Mouse (Mus musculus) bone marrow, adult 2 months (tissue): ENCODE data around the gene Ryr2. TPM values are rescaled to one million over a fixed set of nuclear protein-coding genes. Genes with fewer than 3 reads are reported as not detected.
"Not testable (repeated sequence)": the region's sequence is repeated elsewhere in the genome, so short reads cannot be mapped to it uniquely, and the experiment has no call there.

Source experiments
- H3K27ac ChIP-seq: fragments of 200-500 bp; 2 replicates; pipeline ENCODE4 v1.5.1; 2012; ENCODE audit warnings: low read depth, mild to moderate bottlenecking, control low read depth, inconsistent platforms, low read length; ENCODE audit not compliant: control insufficient read depth, poor library complexity, insufficient read depth
- H3K4me1 ChIP-seq: fragments of 200-500 bp; 2 replicates; pipeline ENCODE4 v1.6.1; 2011; ENCODE audit warnings: low read length; ENCODE audit not compliant: control insufficient read depth, insufficient read depth
- H3K4me3 ChIP-seq: fragments of 200-500 bp; replicated peaks from 2 replicates; pipeline ENCODE3; 2011; ENCODE audit warnings: mild to moderate bottlenecking, low read depth, low read length, control low read depth; ENCODE audit not compliant: control insufficient read depth
- CTCF ChIP-seq: fragments of 200-500 bp; IDR thresholded peaks from 2 replicates; pipeline ENCODE4 v1.5.1; 2011; ENCODE audit warnings: low read length, control low read depth; ENCODE audit not compliant: control insufficient read depth, insufficient read depth
- POLR2A ChIP-seq: fragments of 200-500 bp; IDR thresholded peaks from 2 replicates; pipeline ENCODE4 v1.6.1; 2011; ENCODE audit warnings: low read depth, mild to moderate bottlenecking, control low read depth, low read length, borderline replicate concordance; ENCODE audit not compliant: control insufficient read depth
- WGBS: fragments of 180-500 bp; shearing (Covaris S2); methylation state at CpG from one replicate; pipeline ENCODE4 v1.1.7; 2018; 5-methylcytosine and 5-hydroxymethylcytosine counted together
- polyA plus RNA-seq: library from polyadenylated mRNA; stranded (reverse); fragments of >200 nt; gene quantifications from 2 replicates; pipeline ENCODE4 v1.2.4, GENCODE M21; 2011; ENCODE audit warnings: low replicate concordance; ENCODE audit not compliant: missing spikeins, insufficient read depth, insufficient read length

Gene Ryr2
- polyA plus RNA-seq, 1 experiment, result 1.6 TPM

GRCm38 (mm10) chr13:11624513-11624912, 482.2 kb downstream of the Ryr2 start:
- 75% methylated on average over 7 of the region's 7 CpGs for WGBS
- no peak overlapping the region for H3K4me3 ChIP-seq
- H3K4me1 ChIP-seq, result no peaks in the 10 kb centered on the region
- no peak overlapping the region for H3K27ac ChIP-seq
- TF ChIP-seq POLR2A (no peak), CTCF (no peak)

DNA sequence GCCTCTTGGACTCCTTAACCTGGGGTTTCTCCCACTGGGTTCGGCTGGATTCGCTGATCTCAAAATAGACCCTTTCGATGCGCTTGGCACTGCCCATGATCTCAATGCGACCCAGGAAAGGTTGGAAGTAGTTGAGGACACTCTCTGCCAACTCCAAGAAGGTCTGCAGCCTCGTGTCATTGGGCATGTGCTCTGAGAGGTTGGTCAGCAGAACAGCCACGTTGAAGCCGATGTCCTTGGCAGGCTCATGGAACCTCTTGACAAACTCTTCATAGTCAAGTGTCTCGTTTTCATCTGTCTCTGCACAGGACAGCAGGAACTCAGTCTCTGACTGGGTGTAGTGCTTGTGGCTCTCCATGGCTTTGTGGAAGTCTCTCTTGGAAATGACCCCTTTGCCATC, 511.3 kb downstream of the Ryr2 start:
- 78% methylated on average over 9 of the region's 9 CpGs for WGBS
- Histone ChIP-seq H3K4me3 (no peak overlapping the region), H3K4me1 (no peaks in the 10 kb centered on the region), H3K27ac (no peak overlapping the region)
- TF ChIP-seq POLR2A (no peak), CTCF (no peak)

DNA sequence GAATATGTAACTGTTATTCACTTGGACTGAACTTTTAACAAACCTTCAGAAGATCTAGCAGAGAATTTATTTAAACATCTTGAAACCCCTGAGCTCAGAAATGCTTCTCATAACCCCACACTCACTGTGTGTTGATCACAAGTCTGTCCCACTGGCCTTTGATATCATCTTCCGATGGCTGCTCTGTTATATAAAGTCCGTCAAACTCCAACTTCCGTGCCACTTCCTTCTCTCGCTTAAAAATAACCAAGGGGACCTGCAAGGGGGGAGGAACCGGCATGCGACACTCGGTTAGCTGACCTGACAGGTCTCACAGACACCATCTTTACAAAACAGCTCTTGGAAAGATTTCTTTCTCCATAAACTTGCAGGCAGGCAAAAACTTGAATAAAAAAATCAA, 521.5 kb downstream of the Ryr2 start:
- TF ChIP-seq POLR2A (no peak), CTCF (no peak)
- no peaks in the 10 kb centered on the region for H3K4me1 ChIP-seq
- WGBS, result 4% methylated on average over 7 of the region's 7 CpGs

DNA sequence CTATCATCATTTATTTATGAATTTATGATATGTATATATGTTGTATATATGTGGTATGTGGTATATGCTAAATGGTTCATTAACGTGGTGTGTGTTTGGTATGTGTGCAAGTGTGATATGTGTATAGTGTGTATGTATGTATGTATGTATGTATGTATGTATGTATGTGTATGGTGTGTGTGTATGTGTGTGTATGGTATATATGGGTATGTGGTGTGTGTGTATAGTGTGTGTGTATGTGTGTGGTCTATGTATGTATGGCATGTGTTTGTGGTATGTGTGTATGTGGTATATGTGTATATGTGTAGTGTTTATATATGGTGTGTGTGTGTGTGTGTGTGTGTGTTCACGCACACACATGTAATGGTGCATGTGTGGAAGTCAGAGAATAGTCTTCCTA, 534.2 kb downstream of the Ryr2 start:
- Histone ChIP-seq H3K4me3 (no peak overlapping the region), H3K27ac (no peak overlapping the region), H3K4me1 (no peaks in the 10 kb centered on the region)
- no peak for TF ChIP-seq CTCF
- TF ChIP-seq POLR2A, result no peak
- WGBS, result 37% methylated on average over 2 of the region's 2 CpGs

More for the DNA sequence above, 521.5 kb downstream of the Ryr2 start:
- H3K4me3 ChIP-seq, result no peak overlapping the region
- no peak overlapping the region for H3K27ac ChIP-seq

DNA sequence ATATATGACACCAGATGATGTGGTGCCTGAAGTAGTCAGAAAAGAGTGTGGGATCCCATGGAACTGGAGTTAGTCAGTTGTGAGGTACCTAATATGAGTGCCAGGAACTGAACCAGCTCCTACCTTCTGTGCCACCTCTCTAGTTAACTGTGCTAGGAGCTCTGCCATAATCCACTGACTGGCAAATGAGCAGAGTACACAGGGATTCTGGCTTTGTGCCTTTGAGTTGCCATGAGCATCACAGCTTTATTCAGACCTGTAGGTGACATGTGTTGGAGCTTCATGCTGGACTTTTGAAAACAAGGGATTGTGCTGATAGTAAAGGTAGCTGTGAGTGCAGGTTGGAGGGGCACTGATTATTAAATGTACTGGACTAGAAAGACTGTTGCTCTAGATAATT, 539.4 kb downstream of the Ryr2 start:
- Histone ChIP-seq H3K4me1 (no peaks in the 10 kb centered on the region), H3K27ac (no peak overlapping the region), H3K4me3 (no peak overlapping the region)
- TF ChIP-seq CTCF, result no peak
- no peak for TF ChIP-seq POLR2A

GRCm38 (mm10) chr13:11566486-11566885, 540.3 kb downstream of the Ryr2 start:
- TF ChIP-seq CTCF, result no peak
- no peak for TF ChIP-seq POLR2A
- 72% methylated on average over 9 of the region's 9 CpGs for WGBS
- Histone ChIP-seq H3K4me3 (no peak overlapping the region), H3K4me1 (no peaks in the 10 kb centered on the region), H3K27ac (no peak overlapping the region)

GRCm38 (mm10) chr13:11563224-11564024, 543.3 kb downstream of the Ryr2 start:
- H3K4me1 ChIP-seq, result no peaks in the 10 kb centered on the region
- H3K4me3 ChIP-seq, result no peak overlapping the region
- WGBS, result 52% methylated on average over 1 of the region's 1 CpGs
- no peak for TF ChIP-seq POLR2A
- no peak for TF ChIP-seq CTCF
- no peak overlapping the region for H3K27ac ChIP-seq

DNA sequence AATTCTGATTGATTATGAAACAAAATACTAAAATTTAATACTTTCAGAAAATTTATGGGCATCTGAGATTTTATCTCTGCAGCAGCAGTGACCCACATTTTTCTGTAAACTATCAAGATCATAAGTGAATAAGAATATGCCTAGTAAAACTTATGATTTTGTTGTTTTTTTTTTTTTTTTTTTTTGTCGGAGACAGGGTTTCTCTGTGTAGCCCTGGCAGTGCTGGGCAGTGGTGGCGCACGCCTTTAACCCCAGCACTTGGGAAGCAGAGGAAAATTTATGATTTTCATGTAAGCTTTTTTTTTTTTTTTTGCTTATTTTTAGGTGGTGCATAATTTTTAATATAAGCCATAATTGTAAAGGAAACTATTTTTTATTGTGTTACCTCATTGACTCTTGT, 557.1 kb downstream of the Ryr2 start:
- Histone ChIP-seq H3K4me1 (no peaks in the 10 kb centered on the region), H3K4me3 (no peak overlapping the region), H3K27ac (no peak overlapping the region)
- WGBS, result 75% methylated on average over 3 of the region's 3 CpGs
- no peak for TF ChIP-seq POLR2A
- no peak for TF ChIP-seq CTCF

DNA sequence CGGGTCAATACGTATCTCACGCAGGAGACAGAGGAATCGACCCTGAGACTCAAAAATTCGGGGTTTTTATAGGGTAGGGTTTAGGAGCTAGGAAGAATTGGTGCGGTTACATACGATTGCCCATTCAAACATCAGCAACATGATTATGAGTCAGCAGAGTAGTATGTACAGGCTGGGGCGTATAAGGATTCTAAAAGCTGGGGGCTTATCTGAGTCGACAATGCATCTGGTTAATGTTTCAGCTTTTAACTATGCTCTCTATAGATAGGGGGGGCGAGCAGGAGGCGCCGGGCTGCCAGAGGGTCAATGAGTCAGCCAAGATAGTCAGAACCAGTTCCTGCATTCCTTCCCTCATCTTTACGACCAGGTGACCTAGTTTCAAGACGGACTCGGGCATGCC, 557.6 kb downstream of the Ryr2 start:
- H3K4me1 ChIP-seq, H3K27ac ChIP-seq, H3K4me3 ChIP-seq: not testable (repeated sequence)
- WGBS, result 68% methylated on average over 15 of the region's 15 CpGs
